In the genomic region with DNA sequence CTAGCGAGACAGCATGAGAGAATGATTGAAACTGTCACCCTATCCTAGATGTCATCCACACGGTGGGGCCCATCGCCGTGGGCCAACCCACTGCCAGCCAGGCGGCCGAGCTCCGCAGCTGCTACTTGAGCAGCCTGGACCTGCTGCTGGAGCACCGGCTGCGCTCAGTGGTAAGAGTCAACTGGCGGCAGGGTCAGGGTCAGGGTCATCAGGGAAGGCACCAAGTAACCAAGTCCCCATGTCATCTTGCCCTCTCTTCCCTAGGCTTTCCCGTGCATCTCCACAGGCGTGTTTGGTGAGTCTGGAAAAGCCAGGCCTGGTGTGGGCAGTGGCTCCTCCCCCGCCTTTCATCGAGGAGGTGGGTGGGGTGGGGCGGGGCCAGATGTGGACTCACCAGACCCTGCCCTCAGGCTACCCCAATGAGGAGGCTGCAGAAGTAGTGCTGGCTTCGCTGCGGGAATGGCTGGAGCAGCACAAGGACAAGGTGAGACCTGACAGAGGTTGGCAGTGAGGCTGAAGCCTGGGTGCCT, we compare ENCODE assay signal across 8 mouse cellular contexts. TPM values are rescaled to one million over a fixed set of nuclear protein-coding genes. Genes with fewer than 3 reads are reported as not detected.
DNase-seq lines count a peak whose midpoint lies in the region; ATAC-seq and TF ChIP-seq lines count a peak whose summit lies in the region.

No protein-coding gene starts in this region.

- peaks cover 37% of the 10 kb centered on the region for H3K4me1 ChIP-seq in forebrain, embryonic 13.5 days
- peaks cover 15% of the 10 kb centered on the region; the same call in 1 of the 2 replicates for H3K4me1 ChIP-seq in kidney, embryonic 14.5 days (ENCODE audit: control insufficient read depth, insufficient read depth, low read length)

- peaks cover 51% of the 10 kb centered on the region for H3K36me3 ChIP-seq in forebrain, embryonic 13.5 days (ENCODE audit: poor library complexity, severe bottlenecking)
- H3K36me3 ChIP-seq in kidney, embryonic 14.5 days (ENCODE audit: control insufficient read depth, insufficient read depth, low read length): peaks cover 43% of the 10 kb centered on the region

- 15% methylated on average over 17 of the region's 17 CpGs for WGBS in forebrain, embryonic 13.5 days
- WGBS in kidney, embryonic 14.5 days: 13% methylated on average over 17 of the region's 17 CpGs

- peak; percentile 10; the same call in 1 of the 2 replicates for ATAC-seq in forebrain, embryonic 13.5 days
- peak; percentile 59 for ATAC-seq in kidney, embryonic 14.5 days (ENCODE audit: low FRiP score, low TSS enrichment)

- H3K4me2 ChIP-seq in forebrain, embryonic 13.5 days: no peak overlapping the region
- H3K4me2 ChIP-seq in kidney, embryonic 14.5 days (replicated peaks; ENCODE audit: low read depth, low read length): no peak overlapping the region

- 0 out of 2 replicates have a peak overlapping the region, but pooled peaks have one; percentile 0 for H3K9ac ChIP-seq in forebrain, embryonic 13.5 days
- no peak overlapping the region for H3K9ac ChIP-seq in kidney, embryonic 14.5 days (ENCODE audit: low read depth, low read length)

- H3K27me3 ChIP-seq in forebrain, embryonic 13.5 days: peaks cover 11% of the 10 kb centered on the region
- H3K27me3 ChIP-seq in kidney, embryonic 14.5 days (ENCODE audit: control insufficient read depth, insufficient read depth, low read length): no peaks in the 10 kb centered on the region

- H3K27ac ChIP-seq in forebrain, embryonic 13.5 days: no peak overlapping the region
- H3K27ac ChIP-seq in kidney, embryonic 14.5 days (ENCODE audit: low read depth, low read length): no peak overlapping the region
- H3K27ac ChIP-seq in gastrocnemius, adult 2 months: no peak overlapping the region

- no peaks in the 10 kb centered on the region for H3K9me3 ChIP-seq in forebrain, embryonic 13.5 days (replicated peaks)
- no peaks in the 10 kb centered on the region for H3K9me3 ChIP-seq in kidney, embryonic 14.5 days (ENCODE audit: control insufficient read depth, low read length)

- no peak overlapping the region for H3K4me3 ChIP-seq in forebrain, embryonic 13.5 days
- H3K4me3 ChIP-seq in kidney, embryonic 14.5 days (ENCODE audit: low read length): no peak overlapping the region
- no peak overlapping the region for H3K4me3 ChIP-seq in gastrocnemius, adult 2 months

- intact Hi-C loops in gastrocnemius, adult 2 months (cut with DNase I): loop anchor here (1.0 kb wide), 2 partner anchors 129 to 133 kb away; no protein-coding TSS in a partner anchor
- intact Hi-C loops in left cerebral cortex, postnatal 4 days (cut with DNase I): loop anchor here (5.0 kb wide), 1 partner anchor 130 kb away; no protein-coding TSS in a partner anchor

- TF ChIP-seq CTCF in gastrocnemius, adult 2 months (IDR thresholded peaks at IDR 0.05): no peak

- peak; percentile 57 for DNase-seq in adrenal gland, postnatal 10 days
- peak; percentile 10 for DNase-seq in lung, postnatal 25 days (ENCODE audit: low spot score)
- no peak for DNase-seq in gastrocnemius, adult 2 months
- DNase-seq in frontal cortex, postnatal 36 days (ENCODE audit: low spot score in 2 of 2): no peak
- DNase-seq in urinary bladder, postnatal 36 days (ENCODE audit: low spot score in 2 of 2): no peak
- no peak for DNase-seq in left cerebral cortex, postnatal 4 days

RNA-seq across cellular contexts. Expression of a gene that starts 9.3 kb away (rescaled TPM):
- total RNA-seq in adrenal gland, postnatal 10 days (2021): 100 to 1,000 TPM; 104 to 105 TPM
- 242 and 249 TPM in 2 replicates for polyA plus RNA-seq in forebrain, embryonic 13.5 days (2015; fragmentation: Nextera tagmentation; extraction: Ambion mirVana)
- 237 and 255 TPM in 2 replicates for polyA plus RNA-seq in kidney, embryonic 14.5 days (2014; fragmentation: Nextera tagmentation; extraction: Ambion mirVana)
- total RNA-seq in gastrocnemius, adult 2 months (2021): 10 to 100 TPM; 45.0 to 50.3 TPM
- 100 to 1,000 TPM; 181 TPM for total RNA-seq in left cerebral cortex, postnatal 4 days (2021)

RNA-seq across cellular contexts. Expression of a gene that starts 20.6 kb away (rescaled TPM):
- total RNA-seq in adrenal gland, postnatal 10 days (2021): 1,000 to 10,000 TPM; 1,477 to 1,649 TPM
- polyA plus RNA-seq in forebrain, embryonic 13.5 days (2015; fragmentation: Nextera tagmentation; extraction: Ambion mirVana): 673 and 749 TPM in 2 replicates
- 1,171 and 1,487 TPM in 2 replicates for polyA plus RNA-seq in kidney, embryonic 14.5 days (2014; fragmentation: Nextera tagmentation; extraction: Ambion mirVana)
- 100 to 1,000 TPM in 1 of 2 experiments, 10 to 100 TPM in 1; 72.4 to 113 TPM for total RNA-seq in gastrocnemius, adult 2 months (2021)
- total RNA-seq in left cerebral cortex, postnatal 4 days (2021): 100 to 1,000 TPM; 469 to 499 TPM

RNA-seq across cellular contexts. Expression of a gene that starts 44.2 kb away (rescaled TPM):
- 10 to 100 TPM; 27.2 to 38.8 TPM for total RNA-seq in adrenal gland, postnatal 10 days (2021)
- polyA plus RNA-seq in forebrain, embryonic 13.5 days (2015; fragmentation: Nextera tagmentation; extraction: Ambion mirVana): 71.1 and 80.5 TPM in 2 replicates
- polyA plus RNA-seq in kidney, embryonic 14.5 days (2014; fragmentation: Nextera tagmentation; extraction: Ambion mirVana): 57.8 and 90.7 TPM in 2 replicates
- total RNA-seq in gastrocnemius, adult 2 months (2021): 10 to 100 TPM in 1 of 2 experiments, 1 to 10 TPM in 1; 10.0 to 12.7 TPM
- 10 to 100 TPM; 45.6 to 49.9 TPM for total RNA-seq in left cerebral cortex, postnatal 4 days (2021)

Comparison
In these comparisons a context has a peak if more than half of its experiments do, and no peak if none do; other contexts are left out.
1. DNase-seq: peak in adrenal gland, postnatal 10 days (single experiment) and lung, postnatal 25 days (single experiment); none in gastrocnemius, adult 2 months (single experiment), frontal cortex, postnatal 36 days (0 of 2), urinary bladder, postnatal 36 days (0 of 2) and left cerebral cortex, postnatal 4 days (single experiment).
2. RNA of a gene that starts 20.6 kb away (total RNA-seq): 1,477 to 1,649 TPM in adrenal gland, postnatal 10 days and 469 to 499 TPM in left cerebral cortex, postnatal 4 days; 72.4 to 113 TPM in gastrocnemius, adult 2 months; every median in the first group is over 4 times any median in the second.